Mouse (Mus musculus) MEL (cell line): ENCODE measurements around the gene Tsga13. TPM values are rescaled to one million over a fixed set of nuclear protein-coding genes. Genes with fewer than 3 reads are reported as not detected.

Experiments
- DNase-seq: peaks from one replicate; pipeline ENCODE4 v3.0.0; 2011; ENCODE audit warnings: low read depth, low spot score
- H3K27ac ChIP-seq: 2 replicates; pipeline ENCODE4 v1.5.1; 2012; ENCODE audit warnings: low read depth, mild to moderate bottlenecking, control low read depth, low read length, moderate library complexity; ENCODE audit not compliant: control insufficient read depth
- H3K27me3 ChIP-seq, 2 experiments: fragments of 150-350 bp in 1 of 2; sonication (generic) in 1 of 2; 2 replicates each; pipeline ENCODE4 v1.6.1; 2012; ENCODE audit warnings: low read length in 2 of 2, mild to moderate bottlenecking in 2 of 2, improper control_type of control experiment in 1 of 2, moderate library complexity in 1 of 2; ENCODE audit not compliant: insufficient read depth in 2 of 2, control insufficient read depth in 1 of 2
- H3K36me3 ChIP-seq, 2 experiments: 2 replicates each; pipeline ENCODE4 v1.6.1; 2012 to 2014; ENCODE audit warnings: low read length in 2 of 2, improper control_type of control experiment in 1 of 2, inconsistent platforms in 1 of 2, mild to moderate bottlenecking in 1 of 2; ENCODE audit not compliant: insufficient read depth in 2 of 2, control insufficient read depth in 1 of 2
- H3K4me1 ChIP-seq, 2 experiments: fragments of 150-350 bp in 1 of 2; sonication (generic) in 1 of 2; 2 replicates each; pipeline ENCODE4 v1.6.1; 2012; ENCODE audit warnings: low read length in 2 of 2, improper control_type of control experiment in 1 of 2, mild to moderate bottlenecking in 1 of 2; ENCODE audit not compliant: insufficient read depth in 2 of 2, control insufficient read depth in 1 of 2
- H3K4me3 ChIP-seq, 2 experiments: fragments of 150-350 bp in 1 of 2; sonication (generic) in 1 of 2; 2 replicates each; pipeline ENCODE4 v1.5.1; 2012; ENCODE audit warnings: low read depth in 2 of 2, low read length in 2 of 2, mild to moderate bottlenecking in 2 of 2, moderate library complexity in 2 of 2, control low read depth in 1 of 2, improper control_type of control experiment in 1 of 2; ENCODE audit not compliant: control insufficient read depth in 1 of 2, insufficient read depth in 1 of 2
- H3K79me2 ChIP-seq: 2 replicates; pipeline ENCODE4 v1.6.1; 2012; ENCODE audit warnings: mild to moderate bottlenecking, low read length, moderate library complexity; ENCODE audit not compliant: control insufficient read depth, poor library complexity, insufficient read depth
- H3K9ac ChIP-seq: 2 replicates; pipeline ENCODE4 v1.6.1; 2012; ENCODE audit warnings: low read depth, mild to moderate bottlenecking, control low read depth, low read length, moderate library complexity; ENCODE audit not compliant: control insufficient read depth, poor library complexity, severe bottlenecking
- H3K9me3 ChIP-seq: fragments of 150-350 bp; sonication (generic); replicated peaks from 2 replicates; pipeline ENCODE4 v1.6.1; 2012; ENCODE audit warnings: mild to moderate bottlenecking, low read length, improper control_type of control experiment, moderate library complexity; ENCODE audit not compliant: insufficient read depth
- CHD1 ChIP-seq: IDR thresholded peaks from 2 replicates; pipeline ENCODE4 v1.6.1; 2012; ENCODE audit warnings: low read depth, mild to moderate bottlenecking, inconsistent platforms, low read length, improper control_type of control experiment
- CHD2 ChIP-seq: IDR thresholded peaks from 2 replicates; pipeline ENCODE4 v1.6.1; 2011; ENCODE audit warnings: low read length, improper control_type of control experiment
- CTCF ChIP-seq, 3 experiments: IDR thresholded peaks in 2 of 3; conservative IDR thresholded peaks in 1 of 3; 2 replicates each; pipeline ENCODE4 v1.5.1; 2011 to 2012; ENCODE audit warnings: low read length in 3 of 3, low read depth in 2 of 3, mild to moderate bottlenecking in 2 of 3, improper control_type of control experiment in 1 of 3, inconsistent platforms in 1 of 3, mixed read lengths in 1 of 3, moderate library complexity in 1 of 3; ENCODE audit not compliant: control insufficient read depth in 1 of 3, insufficient read depth in 1 of 3, poor library complexity in 1 of 3, severe bottlenecking in 1 of 3
- ETS1 ChIP-seq: IDR thresholded peaks from 2 replicates; pipeline ENCODE4 v1.6.1; 2012; ENCODE audit warnings: low read depth, mild to moderate bottlenecking, inconsistent platforms, low read length, improper control_type of control experiment, moderate library complexity
- KAT2A ChIP-seq: conservative IDR thresholded peaks from 2 replicates; pipeline ENCODE4 v1.6.1; 2012; ENCODE audit warnings: low read depth, low read length, improper control_type of control experiment, inconsistent platforms
- MAX ChIP-seq: IDR thresholded peaks from 2 replicates; pipeline ENCODE4 v1.6.1; 2011; ENCODE audit warnings: low read length, improper control_type of control experiment
- MEF2A ChIP-seq: IDR thresholded peaks from 2 replicates; pipeline ENCODE4 v1.6.1; 2014; ENCODE audit warnings: low read depth, mild to moderate bottlenecking, inconsistent platforms, low read length, improper control_type of control experiment; ENCODE audit not compliant: poor library complexity, insufficient replicate concordance, severe bottlenecking; ENCODE audit errors: extremely low read depth
- MYB ChIP-seq: IDR thresholded peaks from 2 replicates; pipeline ENCODE4 v1.6.1; 2011; ENCODE audit warnings: mild to moderate bottlenecking, low read depth, low read length, improper control_type of control experiment
- NRF1 ChIP-seq: IDR thresholded peaks from 2 replicates; pipeline ENCODE4 v1.6.1; 2014; ENCODE audit warnings: low read depth, mild to moderate bottlenecking, inconsistent platforms, low read length, improper control_type of control experiment, moderate library complexity; ENCODE audit not compliant: poor library complexity, insufficient read depth, severe bottlenecking
- POLR2A ChIP-seq, 2 experiments: IDR thresholded peaks; 2 replicates each; pipeline ENCODE4 v1.6.1; 2011 to 2012; ENCODE audit warnings: low read length in 2 of 2, mild to moderate bottlenecking in 2 of 2, control low read depth in 1 of 2, improper control_type of control experiment in 1 of 2, low read depth in 1 of 2, moderate library complexity in 1 of 2; ENCODE audit not compliant: control insufficient read depth in 1 of 2, insufficient read depth in 1 of 2, poor library complexity in 1 of 2
- POLR2AphosphoS2 ChIP-seq: IDR thresholded peaks from 2 replicates; pipeline ENCODE4 v1.6.1; 2011; ENCODE audit warnings: low read length, improper control_type of control experiment
- RAD21 ChIP-seq: IDR thresholded peaks from 2 replicates; pipeline ENCODE4 v1.6.1; 2011; ENCODE audit warnings: mild to moderate bottlenecking, low read depth, low read length, improper control_type of control experiment
- SIN3A ChIP-seq: IDR thresholded peaks from 2 replicates; pipeline ENCODE4 v1.6.1; 2012; ENCODE audit warnings: low read length, improper control_type of control experiment, inconsistent platforms
- SMC3 ChIP-seq: IDR thresholded peaks from 2 replicates; pipeline ENCODE4 v1.6.1; 2011; ENCODE audit warnings: low read depth, low read length, improper control_type of control experiment
- TAL1 ChIP-seq: IDR thresholded peaks from 2 replicates; pipeline ENCODE4 v1.6.1; 2012; ENCODE audit warnings: mild to moderate bottlenecking, inconsistent platforms, low read length, moderate library complexity, mixed read lengths
- USF1 ChIP-seq: IDR thresholded peaks from 2 replicates; pipeline ENCODE4 v1.6.1; 2014; ENCODE audit warnings: low read depth, mild to moderate bottlenecking, inconsistent platforms, low read length, improper control_type of control experiment, moderate library complexity
- ZNF384 ChIP-seq: IDR thresholded peaks from 2 replicates; pipeline ENCODE4 v1.6.1; 2012; ENCODE audit warnings: low read depth, mild to moderate bottlenecking, inconsistent platforms, low read length, improper control_type of control experiment
- polyA plus RNA-seq, 2 experiments: library from polyadenylated mRNA; stranded (reverse) in 1 of 2; unstranded in 1 of 2; fragments of >175 nt in 1 of 2; fragments of >200 nt in 1 of 2; gene quantifications; 2 replicates each; pipeline versions ENCODE4 v1.2.1 to v1.2.4; 2012; ENCODE audit warnings: low replicate concordance in 2 of 2, low read depth in 1 of 2; ENCODE audit not compliant: insufficient read length in 2 of 2, insufficient read depth in 1 of 2, missing spikeins in 1 of 2
- total RNA-seq: library from RNA; depleted of rRNA; stranded (reverse); fragments of 300-350 nt; gene quantifications from 2 replicates; pipeline ENCODE4 v1.2.3, GENCODE M21; 2012

The Tsga13 gene
- total and polyA plus RNA-seq, 3 experiments, result not detected

- Histone ChIP-seq H3K9ac (no peak overlapping the region), H3K9me3 (no peaks in the 10 kb centered on the region), H3K4me3 (no peak overlapping the region), H3K27ac (no peak overlapping the region), H3K27me3 (no peaks in the 10 kb centered on the region), H3K4me1 (no peaks in the 10 kb centered on the region), H3K36me3 (no peaks in the 10 kb centered on the region), H3K79me2 (no peaks in the 10 kb centered on the region)
- no peak for TF ChIP-seq CHD1
- no peak for DNase-seq
These were observed 50.2 kb downstream of the Tsga13 start for GRCm38 (mm10) chr6:30865031-30865678.

DNA sequence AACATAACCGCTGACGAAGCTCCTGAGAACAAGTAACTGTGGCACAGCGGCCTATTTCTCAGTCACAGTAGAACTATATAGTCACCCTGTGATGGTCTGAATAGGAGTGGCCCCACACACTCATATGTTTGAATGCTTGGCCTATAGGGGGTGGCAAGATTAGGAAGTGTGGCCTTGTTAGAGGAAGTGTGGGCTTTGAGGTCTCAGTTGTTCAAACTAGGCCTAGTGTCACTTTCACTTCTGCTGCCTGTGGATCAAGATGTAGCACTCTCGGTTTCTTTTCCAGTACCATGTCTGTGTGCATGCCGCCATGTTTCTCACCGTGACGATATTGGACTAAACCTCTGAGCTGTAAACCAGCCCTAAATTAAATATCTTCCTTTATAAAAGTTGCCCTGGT, 59.4 kb downstream of the Tsga13 start:
- Histone ChIP-seq H3K9me3 (no peaks in the 10 kb centered on the region), H3K27ac (no peak overlapping the region), H3K4me3 (no peak overlapping the region), H3K27me3 (no peaks in the 10 kb centered on the region), H3K9ac (no peak overlapping the region), H3K4me1 (no peaks in the 10 kb centered on the region), H3K36me3 (no peaks in the 10 kb centered on the region), H3K79me2 (no peaks in the 10 kb centered on the region)
- TF ChIP-seq SMC3, result no peak
- no peak for TF ChIP-seq RAD21
- no peak for TF ChIP-seq POLR2AphosphoS2
- no peak for TF ChIP-seq CHD1
- TF ChIP-seq ZNF384, result no peak
- no peak for TF ChIP-seq NRF1
- no peak for TF ChIP-seq CHD2
- peak; percentile 15 for DNase-seq

DNA sequence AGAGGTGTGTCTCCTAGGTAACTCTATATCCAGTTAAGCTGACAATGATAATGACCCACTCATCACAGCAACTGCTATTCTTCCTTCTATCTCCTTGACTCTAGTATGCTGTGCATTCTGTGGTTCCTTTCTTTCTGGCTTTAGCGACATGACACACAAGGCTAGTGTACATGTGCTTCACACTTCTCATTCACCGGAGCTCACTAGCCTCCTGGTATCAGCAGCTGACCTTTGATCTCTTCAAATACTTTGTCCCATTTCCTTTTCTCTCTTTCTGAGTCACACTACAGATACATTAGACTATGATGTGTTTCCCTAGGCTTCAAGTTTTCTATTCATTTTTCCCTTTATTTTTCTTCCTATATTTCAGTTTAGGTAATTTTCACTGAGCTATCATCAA, 60.2 kb downstream of the Tsga13 start:
- Histone ChIP-seq H3K27ac (no peak overlapping the region), H3K9me3 (no peaks in the 10 kb centered on the region), H3K4me1 (no peaks in the 10 kb centered on the region), H3K27me3 (no peaks in the 10 kb centered on the region), H3K79me2 (no peaks in the 10 kb centered on the region), H3K9ac (no peak overlapping the region), H3K36me3 (no peaks in the 10 kb centered on the region), H3K4me3 (no peak overlapping the region)
- TF ChIP-seq MAX (no peak), SIN3A (no peak), ZNF384 (no peak), POLR2A (IDR thresholded peaks at IDR 0.05; ENCODE audit: control insufficient read depth in 1 of 2, insufficient read depth in 1 of 2, low read depth in 1 of 2, low read length in 2 of 2, poor library complexity in 1 of 2) (no peak), ETS1 (no peak), MEF2A (no peak), CHD2 (no peak), MYB (no peak), NRF1 (no peak), CHD1 (no peak), TAL1 (no peak), KAT2A (no peak), CTCF (IDR thresholded peaks at IDR 0.05 in 2 of 3, conservative IDR thresholded peaks at IDR 0.05 in 1 of 3; ENCODE audit: control insufficient read depth in 1 of 3, insufficient read depth in 1 of 3, low read depth in 2 of 3, low read length in 3 of 3, poor library complexity in 1 of 3, severe bottlenecking in 1 of 3) (no peak), USF1 (no peak), SMC3 (no peak)
- DNase-seq, result no peak
